Mouse (Mus musculus) inflammation-experienced regulatory T-cells, adult 6 months (primary cell): ENCODE measurements around the gene Jpt1. TPM values are rescaled to one million over a fixed set of nuclear protein-coding genes. Genes with fewer than 3 reads are reported as not detected.
"Not testable (repeated sequence)": the region's sequence is repeated elsewhere in the genome, so short reads cannot be mapped to it uniquely, and the experiment has no call there.

Experiments used
- ATAC-seq: one replicate; pipeline ENCODE4 v1.8.0; 2017
- polyA plus RNA-seq, 3 experiments: library from polyadenylated mRNA; unstranded; fragments of 100-300 nt; shearing (Covaris generic); gene quantifications; one replicate each; pipeline ENCODE4 v1.2.1; 2017

Gene Jpt1
- polyA plus RNA-seq, 3 experiments from 2014 or later: 619 to 638 (median 633) TPM

DNA sequence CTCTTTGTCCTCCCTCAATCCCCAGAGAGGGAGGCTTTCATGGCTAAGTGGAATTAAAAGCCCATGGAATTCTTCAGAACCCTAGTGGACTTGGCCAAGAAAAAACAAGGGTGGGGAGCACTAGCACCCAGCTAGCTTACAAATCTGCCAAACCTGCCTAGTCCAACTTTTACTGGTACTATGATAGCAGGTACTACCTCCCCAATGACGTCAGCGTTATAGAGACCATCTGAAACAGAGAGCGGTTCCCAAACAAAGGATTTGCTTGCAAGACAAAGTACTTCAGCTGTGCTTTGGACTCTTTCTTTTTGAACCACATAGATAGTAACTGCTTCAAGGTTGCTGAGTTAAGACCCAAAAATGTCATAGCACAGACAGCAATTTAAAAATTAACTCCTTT lies 2.2 kb downstream of the Jpt1 start:
- ATAC-seq: no peak

DNA sequence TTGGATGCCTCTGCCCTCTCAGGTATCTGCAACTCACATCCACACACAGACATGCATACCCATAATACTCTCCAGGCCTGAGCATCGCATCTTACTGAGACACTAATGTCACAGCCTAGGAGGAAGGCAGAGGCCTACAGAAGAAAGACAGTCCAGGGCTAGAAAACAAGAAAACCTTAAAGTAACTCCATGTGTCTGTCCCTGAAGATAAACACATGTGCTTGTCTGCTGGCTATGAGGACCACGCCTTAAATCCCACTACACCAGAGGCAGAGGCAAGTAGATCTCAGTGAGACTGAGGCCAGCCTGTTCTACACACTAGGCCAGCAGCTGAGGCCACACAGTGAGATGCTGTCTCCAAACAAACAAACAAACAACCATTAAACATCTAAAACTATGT lies 3.1 kb downstream of the Jpt1 start:
- ATAC-seq: no peak

DNA sequence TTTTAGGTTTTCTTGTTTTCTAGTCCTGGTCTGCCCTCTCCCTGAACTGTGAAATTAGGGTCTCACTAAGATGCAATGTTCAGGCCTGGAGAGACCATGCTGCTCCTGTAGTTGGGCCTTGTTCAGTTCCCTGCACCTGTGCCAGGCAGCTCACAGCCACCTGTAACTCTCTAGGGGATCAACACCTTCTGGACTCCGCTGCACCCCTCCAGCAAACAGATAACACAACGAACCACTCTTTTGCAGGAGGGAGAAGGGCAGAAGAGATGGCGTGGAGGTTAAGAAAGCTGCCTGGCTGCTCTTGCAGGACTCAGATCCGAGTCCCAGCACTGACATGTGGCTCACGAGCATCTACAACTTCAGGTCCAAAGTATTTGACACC lies 3.7 kb downstream of the Jpt1 start:
- no peak for ATAC-seq

DNA sequence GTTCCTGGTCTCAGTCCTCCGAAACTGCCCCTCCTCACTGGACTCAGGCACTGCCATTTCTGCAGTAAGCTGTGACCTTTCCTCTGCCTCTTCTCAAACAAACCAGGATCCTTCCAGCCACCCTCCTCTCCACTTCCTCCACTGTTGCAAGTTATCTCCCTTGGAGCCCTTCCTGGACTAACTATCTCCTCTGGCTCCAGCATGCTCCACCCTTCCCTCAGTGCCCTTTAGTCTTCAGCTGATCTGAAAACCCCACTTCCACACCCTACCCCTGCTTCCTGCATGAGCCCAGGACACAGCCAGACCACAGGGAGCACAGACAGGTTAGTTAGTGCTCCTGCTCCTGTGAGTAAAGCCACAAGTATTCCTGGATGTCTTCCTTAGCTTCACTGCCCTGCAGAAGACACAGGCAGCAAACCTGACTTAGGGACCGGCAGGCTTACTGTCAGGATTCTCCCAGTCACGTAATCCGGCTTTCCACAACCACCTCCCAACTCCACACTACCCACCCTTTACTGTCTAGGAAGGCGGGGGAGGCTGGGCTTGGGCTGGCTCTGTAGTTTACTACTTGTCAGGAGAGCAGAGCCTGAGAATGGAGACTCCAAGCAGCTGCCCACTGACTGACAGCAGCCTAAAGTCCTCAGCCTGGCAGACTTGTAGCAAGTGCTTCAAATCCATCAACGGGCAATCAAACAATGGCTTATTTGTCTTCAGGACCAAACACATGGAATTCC lies 4.2 kb downstream of the Jpt1 start:
- no peak for ATAC-seq

DNA sequence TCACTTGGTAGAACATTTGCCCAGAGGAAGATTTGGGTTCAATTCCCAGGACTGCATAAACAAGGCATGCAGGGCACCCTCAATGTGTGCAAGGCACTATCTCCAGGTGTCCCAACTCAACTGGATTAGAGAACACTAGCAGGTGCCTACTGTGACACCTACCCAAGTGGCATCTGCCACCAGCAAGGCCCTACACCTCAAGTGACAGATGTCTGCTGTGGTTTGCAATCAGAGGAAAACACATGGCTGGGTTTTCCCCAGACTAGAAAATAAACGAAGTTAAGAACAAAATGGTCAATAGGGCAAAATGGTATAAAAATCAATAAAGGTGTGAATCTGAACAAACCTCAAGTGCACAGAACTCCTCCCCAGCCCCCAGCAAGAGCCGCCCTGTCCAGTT lies 6.1 kb downstream of the Jpt1 start:
- peak; percentile 76 for ATAC-seq

DNA sequence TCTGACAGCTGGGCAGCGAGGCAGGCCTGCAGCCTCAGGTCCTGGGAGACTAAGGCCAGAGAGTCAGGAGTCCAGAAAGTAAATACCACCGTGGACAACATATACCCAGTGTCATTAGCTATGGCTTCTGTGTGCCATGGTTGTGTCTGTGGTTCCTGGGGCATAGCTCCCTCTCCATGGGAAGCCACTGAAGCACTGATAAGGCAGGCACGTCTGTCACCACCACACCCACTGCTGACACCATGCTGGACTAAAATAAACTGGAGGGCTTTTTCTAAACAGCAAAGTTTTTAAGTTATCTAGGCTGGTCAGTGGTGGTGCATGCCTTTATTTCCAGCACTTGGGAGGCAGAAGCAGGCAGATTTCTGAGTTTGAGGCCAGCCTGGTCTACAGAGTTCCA lies 7.6 kb downstream of the Jpt1 start:
- no peak for ATAC-seq

DNA sequence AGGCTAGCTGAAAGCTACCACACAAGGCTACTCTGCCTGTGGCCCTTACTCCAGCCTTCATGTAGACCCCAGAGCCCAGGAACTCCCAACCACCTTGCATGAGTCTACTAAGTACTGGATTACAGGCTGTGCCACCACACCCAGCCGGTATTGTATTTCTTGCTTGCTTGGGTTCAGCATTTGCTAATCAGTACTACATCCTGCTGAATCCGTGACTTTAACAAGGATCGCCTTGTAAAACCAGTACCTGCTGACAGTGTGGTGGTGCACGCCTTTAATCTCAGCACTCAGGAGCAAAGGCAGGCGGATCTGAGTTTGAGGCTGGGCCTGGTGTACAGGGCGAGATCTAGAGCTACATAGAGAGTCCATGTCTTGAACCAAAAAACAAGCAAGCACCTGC lies 11.6 kb downstream of the Jpt1 start:
- ATAC-seq: no peak

DNA sequence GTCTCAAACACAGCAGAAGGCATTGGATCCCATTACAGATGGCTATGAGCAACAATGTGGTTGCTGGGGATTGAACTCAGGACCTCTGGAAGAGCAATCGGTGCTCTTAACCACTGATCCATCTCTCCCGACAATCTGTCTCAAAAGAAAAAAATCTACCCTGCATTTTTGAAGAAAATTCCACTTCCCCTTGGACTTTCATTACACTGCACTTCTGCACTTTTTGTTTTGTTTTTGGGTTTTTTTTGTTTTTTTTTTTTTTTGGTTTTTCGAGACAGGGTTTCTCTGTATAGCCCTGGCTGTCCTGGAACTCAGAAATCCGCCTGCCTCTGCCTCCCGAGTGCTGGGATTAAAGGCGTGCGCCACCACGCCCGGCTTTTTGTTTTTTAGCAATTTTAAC lies 17.6 kb downstream of the Jpt1 start:
- ATAC-seq: not testable (repeated sequence)

DNA sequence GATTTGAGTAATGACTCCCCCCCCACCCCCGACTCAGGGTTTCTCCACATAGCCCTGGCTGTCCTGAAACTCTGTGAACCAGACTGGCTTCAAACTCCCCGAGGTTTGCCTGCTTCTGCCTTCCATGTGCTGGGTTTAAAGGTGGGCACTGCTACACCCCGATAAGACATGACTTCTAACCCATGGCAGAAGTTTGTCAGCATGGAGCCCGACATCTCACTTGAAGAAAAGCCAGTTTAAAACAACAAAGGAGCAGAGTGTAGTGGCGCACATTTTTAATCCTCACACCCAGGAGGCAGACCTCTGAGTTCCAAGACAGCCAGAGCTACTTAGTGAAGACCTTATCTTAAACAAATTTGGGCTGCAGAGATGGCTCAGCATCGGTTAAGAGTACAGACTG lies 21.8 kb downstream of the Jpt1 start:
- ATAC-seq: no peak

DNA sequence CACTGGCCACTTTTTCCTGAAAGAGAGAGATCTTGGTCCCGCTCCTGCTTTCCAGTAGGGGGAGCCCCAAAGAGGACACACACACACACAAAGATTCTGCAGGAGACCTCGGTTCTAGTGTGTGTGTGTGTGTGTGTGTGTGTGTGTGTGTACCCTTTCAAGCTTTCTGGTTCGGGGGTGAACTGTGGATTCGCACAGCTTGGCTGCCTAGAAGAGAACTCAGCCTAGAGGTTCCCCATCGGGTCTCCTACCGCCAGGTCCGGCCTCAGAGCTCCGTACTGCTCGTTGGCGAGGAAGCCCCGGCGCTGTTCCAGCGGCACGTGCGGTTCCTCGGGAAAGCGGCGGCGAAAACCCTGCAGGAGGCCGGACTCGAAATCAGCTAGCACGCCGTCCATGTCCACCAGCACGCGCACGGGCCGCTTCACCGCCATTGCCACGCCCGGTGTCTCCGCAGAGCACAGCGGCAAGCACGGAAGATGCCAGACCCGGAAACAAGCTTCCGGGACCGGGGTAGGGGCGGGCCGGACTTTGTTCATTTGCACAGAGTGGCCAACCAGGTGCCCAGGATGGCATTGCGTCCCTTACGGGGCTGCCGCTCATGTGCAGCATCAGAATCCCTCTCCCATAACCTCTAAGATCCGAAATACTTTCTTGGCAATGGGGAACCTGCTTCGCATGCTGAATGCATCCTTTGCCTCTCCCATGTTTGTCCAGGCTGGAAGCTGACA lies 22.7 kb downstream of the Jpt1 start, which contains the start of gene Nt5c:
Gene Nt5c, minus strand, starts transcription at position 507 of the 728 bp plus-strand sequence.
- ATAC-seq: peak; percentile 98

DNA sequence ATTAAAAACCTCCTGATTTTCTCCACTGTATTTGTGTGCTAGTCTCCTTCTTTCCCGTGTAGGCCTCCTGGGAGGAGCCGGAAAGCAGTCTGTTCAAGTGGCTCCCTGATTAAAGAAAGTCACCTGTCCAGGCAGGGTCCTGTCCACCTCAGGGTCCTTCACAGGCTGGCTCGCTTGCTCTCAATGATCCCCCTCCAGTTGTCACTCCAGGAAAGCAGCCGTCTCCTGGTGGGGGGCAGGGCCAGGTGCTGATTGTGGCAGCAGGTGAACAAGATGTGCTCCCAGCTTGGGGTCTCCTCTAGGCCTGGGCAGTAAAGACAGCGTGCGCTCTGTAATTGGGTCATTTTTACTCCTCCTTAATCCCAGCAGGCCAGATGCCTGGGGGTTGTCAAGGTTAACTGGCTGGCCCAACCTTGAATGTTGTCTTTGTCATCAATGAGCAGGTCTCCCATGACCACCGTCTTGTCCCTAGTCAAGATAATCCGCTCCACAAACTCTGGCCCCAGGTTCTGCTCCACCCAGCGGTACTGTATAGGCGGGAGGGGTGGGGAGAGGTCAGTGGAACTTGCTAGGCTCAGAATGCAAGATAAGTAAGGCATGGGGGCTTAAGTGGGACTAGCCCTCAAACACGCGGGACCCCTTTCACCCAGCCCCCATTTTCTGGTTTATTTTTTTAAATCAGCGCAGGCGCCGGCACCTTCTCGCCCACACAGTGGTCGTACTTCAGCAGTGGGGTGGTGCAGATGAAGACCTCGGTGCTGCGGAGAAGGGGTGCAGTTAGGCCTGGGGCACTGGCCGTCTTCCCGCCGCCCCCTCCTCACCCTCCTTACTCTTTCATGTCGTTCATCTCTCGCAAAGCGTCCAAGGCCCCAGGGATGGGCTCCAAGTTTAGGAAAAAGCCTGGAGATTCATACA lies 23.5 kb downstream of the Jpt1 start:
- no peak for ATAC-seq

DNA sequence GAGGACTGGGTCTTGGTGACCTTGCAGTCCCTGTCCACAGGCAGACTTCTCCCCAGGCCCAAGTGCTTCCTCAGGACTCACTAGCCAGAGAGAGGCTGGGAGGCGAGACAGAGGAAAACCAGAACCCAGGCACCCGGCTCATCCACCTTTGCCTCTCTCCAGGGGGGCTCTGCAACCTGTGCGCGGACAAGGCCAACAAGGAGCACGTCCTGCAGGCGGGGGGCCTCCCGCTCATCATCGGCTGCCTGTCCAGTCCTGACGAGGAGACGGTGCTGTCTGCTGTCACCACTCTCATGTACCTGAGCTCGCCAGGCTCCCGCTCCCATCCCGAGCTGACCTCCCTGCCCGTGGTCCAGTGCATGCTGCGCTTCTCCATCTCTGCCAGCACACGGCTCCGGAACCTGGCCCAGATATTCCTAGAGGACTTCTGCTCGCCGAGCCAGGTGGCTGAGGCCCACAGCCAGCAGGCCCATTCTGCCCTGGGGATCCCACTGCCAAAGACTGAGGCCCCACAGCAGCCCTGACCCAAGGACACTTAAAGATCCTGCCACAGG lies 25.6 kb downstream of the Jpt1 start:
- no peak for ATAC-seq

DNA sequence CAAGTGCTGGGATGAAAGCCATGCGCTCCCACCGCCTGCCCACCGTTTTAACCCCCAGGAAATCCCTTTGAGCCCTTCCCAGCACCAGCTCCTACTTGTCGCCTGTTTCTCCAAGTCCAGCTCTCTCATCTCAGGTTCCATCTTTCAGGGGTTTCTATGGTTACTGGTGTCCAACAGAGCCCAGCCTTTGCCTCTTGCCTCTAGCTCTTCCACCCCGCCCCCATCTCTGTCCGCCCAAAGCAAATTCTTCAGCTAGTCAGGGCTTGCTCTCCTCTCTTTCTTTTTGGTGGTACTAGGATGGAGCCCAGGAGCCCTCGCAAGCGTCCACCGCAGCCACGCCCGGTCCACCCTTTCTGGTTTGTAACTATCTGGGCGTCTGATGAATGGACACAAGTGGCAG lies 29.0 kb downstream of the Jpt1 start:
- no peak for ATAC-seq

DNA sequence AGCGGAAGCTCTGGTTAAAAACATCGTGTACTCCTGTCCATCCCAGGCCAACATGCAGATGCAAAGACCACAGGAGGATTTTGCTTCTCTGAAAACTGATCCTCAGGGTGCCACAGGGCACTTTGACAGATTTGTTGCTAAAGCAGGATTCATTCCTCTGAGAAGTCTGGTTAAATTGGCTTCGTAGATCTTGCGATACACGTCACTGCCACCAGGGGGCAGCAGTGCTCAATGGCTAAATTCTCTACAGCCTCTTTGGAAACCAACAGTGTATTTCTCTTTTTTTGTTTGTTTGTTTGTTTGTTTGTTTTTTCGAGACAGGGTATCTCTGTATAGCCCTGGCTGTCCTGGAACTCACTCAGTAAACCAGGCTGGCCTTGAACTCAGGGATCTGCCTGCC lies 30.5 kb downstream of the Jpt1 start:
- peak; percentile 36 for ATAC-seq

DNA sequence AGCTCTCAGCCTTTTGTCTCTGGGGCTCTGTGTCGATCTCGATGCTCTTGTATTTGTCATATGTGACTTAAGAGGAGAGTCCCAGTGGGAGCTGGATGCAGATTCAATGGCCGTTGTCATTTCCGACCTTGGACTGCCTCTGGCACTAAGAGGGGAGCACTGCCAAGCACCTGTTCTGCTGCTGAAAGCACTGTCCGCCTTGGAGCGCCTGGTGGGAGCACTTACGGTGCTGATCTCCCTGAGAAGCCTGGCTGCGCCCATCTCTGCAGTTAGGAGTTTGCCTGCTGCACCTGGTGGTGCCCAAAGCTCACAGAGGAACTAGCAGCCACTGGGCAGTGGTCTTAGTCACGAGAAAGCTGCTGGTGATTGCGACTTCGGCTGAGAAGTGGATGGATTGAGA lies 30.9 kb downstream of the Jpt1 start:
- ATAC-seq: no peak

DNA sequence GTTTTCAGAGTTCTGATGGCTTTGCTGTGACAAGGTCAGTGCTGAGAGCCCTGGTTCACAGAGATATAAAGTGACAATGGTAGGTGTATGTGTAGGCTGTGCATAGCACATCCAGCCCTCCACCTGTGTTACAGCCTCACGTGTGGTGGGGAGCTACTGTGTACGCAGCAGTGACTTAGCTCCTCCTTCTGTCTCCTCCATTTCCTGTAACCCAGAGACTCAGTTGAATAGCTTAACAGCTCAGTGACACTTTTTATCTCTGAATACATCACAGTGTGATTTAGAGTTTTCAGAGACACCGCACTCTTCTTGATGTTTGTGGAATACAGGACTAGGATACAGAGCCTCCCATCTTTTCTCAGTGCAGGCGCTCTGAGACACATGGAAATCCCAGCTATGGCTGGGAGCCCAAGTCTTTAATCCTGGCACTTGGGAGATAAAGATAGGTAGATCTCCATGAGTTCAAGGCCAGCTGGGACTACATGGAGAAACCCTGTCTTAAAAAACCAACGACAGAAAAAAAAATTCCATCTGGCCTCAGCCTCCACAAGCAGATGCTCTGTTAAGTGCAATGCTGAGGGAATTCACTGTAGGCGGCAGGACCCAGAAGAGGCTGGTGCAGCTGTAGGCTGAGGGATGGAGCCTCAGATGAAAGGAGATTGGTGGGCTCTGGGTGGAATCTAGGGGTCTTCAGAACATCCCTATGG lies 32.5 kb downstream of the Jpt1 start:
- peak; percentile 95 for ATAC-seq

DNA sequence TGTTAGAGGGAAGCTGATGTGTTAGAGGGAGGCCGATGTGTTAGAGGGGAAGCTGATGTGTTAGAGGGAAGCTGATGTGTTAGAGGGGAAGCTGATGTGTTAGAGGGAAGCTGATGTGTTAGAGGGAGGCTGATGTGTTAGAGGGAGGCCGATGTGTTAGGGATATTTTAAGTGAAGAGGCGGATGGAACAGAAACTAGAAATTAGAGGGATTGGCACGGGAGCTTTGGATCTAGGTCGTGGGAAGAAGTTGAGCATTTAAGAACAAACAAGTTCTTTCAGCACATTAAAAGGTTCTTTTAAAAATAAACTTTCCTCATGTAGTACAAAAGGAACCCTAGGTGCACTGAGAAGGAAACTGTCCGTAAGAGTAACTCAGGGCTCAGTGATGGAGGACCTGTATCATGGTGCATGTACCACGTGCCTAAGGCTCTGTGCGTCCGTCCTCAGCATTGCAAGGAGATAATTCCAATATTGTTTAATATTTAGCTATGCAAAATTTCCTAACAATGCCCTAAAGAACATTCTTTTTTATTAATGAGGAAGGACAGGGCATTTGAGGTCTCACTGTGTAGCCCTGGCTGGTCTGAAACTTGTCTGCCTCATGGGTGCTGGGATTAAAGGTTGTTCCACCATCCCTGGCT lies 35.8 kb downstream of the Jpt1 start:
- ATAC-seq: no peak

DNA sequence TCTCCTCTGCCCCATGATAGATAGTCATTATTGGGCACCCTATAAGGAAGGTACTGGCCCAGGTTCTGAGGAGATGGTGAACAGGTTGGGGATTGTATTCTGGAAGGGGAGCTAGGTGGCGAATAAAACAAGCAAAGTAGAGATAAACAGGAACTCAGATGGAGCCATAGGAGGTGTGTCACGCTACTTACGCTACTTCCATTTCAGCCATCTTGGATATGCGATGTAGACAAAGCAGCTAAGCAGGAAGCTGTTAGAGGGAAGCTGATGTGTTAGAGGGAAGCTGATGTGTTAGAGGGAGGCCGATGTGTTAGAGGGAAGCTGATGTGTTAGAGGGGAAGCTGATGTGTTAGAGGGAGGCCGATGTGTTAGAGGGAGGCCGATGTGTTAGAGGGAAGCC lies 36.8 kb downstream of the Jpt1 start:
- peak; percentile 29 for ATAC-seq

DNA sequence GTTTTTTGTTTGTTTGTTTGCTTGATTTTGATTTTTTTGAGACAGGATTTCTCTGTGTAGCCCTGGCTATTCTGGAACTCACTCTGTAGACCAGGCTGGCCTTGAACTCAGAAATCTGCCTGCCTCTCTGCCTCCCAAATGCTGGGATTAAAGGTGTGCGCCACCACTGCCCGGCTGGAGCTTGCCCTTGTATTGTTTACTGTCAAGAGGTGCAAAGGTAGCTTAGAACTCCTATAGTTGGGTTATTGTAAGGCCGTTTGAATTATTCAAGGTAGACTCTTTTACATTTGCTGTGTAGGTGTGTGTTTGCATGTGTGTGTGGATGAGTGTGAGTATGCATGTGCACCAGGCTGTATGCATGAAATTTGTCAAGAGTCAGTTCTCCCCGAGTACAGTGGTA lies 37.6 kb downstream of the Jpt1 start:
- ATAC-seq: not testable (repeated sequence)

DNA sequence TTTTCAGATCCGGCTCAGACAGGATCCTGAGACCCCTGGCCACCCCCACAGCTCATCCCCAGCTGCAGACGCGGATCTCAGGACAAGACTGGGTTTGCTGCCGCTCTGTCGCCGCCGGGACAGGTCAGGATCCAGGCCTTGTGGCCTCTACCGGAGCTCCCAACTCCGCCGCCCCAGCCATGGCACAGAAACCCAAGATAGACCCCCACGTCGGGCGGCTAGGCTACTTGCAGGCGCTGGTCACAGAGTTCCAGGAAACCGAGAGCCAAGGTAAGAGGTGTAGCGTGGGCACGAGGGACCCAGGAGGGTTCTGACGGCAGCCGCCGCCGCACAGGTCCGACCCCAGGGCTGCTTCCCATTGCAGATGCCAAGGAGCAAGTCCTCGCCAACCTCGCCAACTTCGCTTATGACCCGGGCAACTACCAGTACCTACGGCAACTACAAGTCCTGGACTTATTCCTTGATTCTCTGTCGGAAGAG lies 38.4 kb downstream of the Jpt1 start:
- no peak for ATAC-seq

DNA sequence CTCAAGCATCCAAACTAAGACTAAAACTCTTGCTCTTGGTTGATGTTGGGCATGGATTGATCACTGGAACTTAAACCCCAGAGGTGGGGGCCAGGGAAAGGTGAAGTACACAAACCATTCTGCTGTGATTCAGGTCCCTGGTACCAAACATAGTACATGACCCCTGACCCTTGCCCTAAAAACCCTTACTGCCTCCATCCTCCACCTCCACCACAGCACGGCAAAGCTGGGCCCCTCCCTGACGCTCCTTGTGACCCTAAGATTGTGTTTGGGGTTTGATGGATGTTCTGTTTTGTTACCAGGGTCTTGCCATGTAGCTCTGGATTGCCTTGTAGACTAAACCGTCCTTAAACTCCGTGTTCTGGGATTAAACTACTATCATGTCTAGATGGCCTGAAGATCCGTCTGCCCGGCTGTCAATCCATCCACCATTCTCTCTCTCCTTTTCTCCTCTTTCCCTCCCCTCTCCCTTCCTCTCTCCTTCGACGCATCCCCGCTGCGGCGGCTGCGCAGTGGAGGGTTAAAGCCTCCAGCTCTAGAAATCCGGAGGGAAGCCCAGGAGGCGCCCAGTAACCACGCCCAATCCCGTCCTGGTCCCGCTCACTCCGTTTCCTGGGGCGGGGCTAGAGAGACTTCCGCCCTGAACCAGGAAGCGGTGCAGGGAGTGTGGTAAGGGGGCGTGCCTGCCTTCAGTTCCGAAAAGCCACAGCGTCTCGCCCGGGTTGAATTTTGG lies 39.0 kb downstream of the Jpt1 start, which contains the start of gene Armc7:
Gene Armc7, plus strand, starts transcription at position 643 of the 733 bp plus-strand sequence.
- peak; percentile 92 for ATAC-seq
